Mouse (Mus musculus): ENCODE measurements at regions not wholly inside any gene's neighbourhood (a gene's known extent, or its start where the extent isn't known, plus 50 kb on each side); places are given as distances from the start of the nearest gene placed in this dataset.

- no peak for TF ChIP-seq CTCF (IDR thresholded peaks at IDR 0.05; ENCODE audit: insufficient read depth, low read length)
- no peak for TF ChIP-seq POLR2A (IDR thresholded peaks at IDR 0.05; ENCODE audit: borderline replicate concordance, extremely low read depth, low read depth, low read length)
These were observed 255.1 kb upstream of the Sdk2 start for GRCm38 (mm10) chr11:114321974-114322373.

Data from lung, adult 2 months (tissue).